28 mouse cellular contexts compared by ENCODE assay signal in genomic region chr7:34164671-34165070, GRCm38 (mm10). TPM values are rescaled to one million over a fixed set of nuclear protein-coding genes. Genes with fewer than 3 reads are reported as not detected.
DNase-seq lines count a peak whose midpoint lies in the region; TF ChIP-seq lines count a peak whose summit lies in the region.
"Had no signal": no experiment of that assay in that cellular context is flagged by ENCODE, and none has a peak within 500 bp of the region (broad histone marks: within the 10 kb centered on the region; RNA-seq: fewer than 3 reads in every experiment).

No protein-coding gene starts in this region.

- H3K27ac ChIP-seq in gastrocnemius, adult 2 months = peak overlapping the region; percentile 41
- H3K27ac ChIP-seq in ES-E14 (ENCODE audit: insufficient read depth, low read depth, low read length, poor library complexity, severe bottlenecking) = peak overlapping the region; percentile 20; the same call in 1 of the 2 replicates
- H3K27ac ChIP-seq: forebrain, embryonic 10.5 days; forebrain, embryonic 13.5 days; heart, embryonic 15.5 days; hindbrain, embryonic 10.5 days; hindbrain, embryonic 14.5 days; hindbrain, postnatal 0 days had no signal

- no peaks in the 10 kb centered on the region for H3K9me3 ChIP-seq in ES-E14 (ENCODE audit: control insufficient read depth, insufficient read depth, low read depth, low read length)
- H3K9me3 ChIP-seq: forebrain, embryonic 10.5 days; forebrain, embryonic 13.5 days; heart, embryonic 12.5 days; heart, embryonic 15.5 days; hindbrain, embryonic 10.5 days had no signal

- H3K4me1 ChIP-seq in ES-E14 (ENCODE audit: control insufficient read depth in 2 of 2, insufficient read depth in 2 of 2, low read length in 2 of 2, poor library complexity in 1 of 2) = peaks cover 5 to 6% of the 10 kb centered on the region in 2 experiments; a peak in 1 of 4 replicates

- H3K36me3 ChIP-seq in ES-E14 (ENCODE audit: control insufficient read depth, insufficient read depth, low read length, poor library complexity, severe bottlenecking) = peaks cover 48% of the 10 kb centered on the region

- DNase-seq in gastrocnemius, adult 2 months = no peak
- DNase-seq in gastrocnemius, postnatal 25 days = no peak
- DNase-seq in ES-E14 (ENCODE audit: low read depth, low spot score) = no peak
- DNase-seq in ZHBTc4 (ENCODE audit: low read depth, low spot score) = peak; percentile 68
- no peak for DNase-seq in lung, postnatal 4 days
- no peak for DNase-seq in ovary, adult 18-20 months (ENCODE audit: low spot score)
- DNase-seq in urinary bladder, postnatal 10 days (ENCODE audit: low spot score) = no peak
- DNase-seq: adrenal gland, adult 8-10 months; adrenal gland, postnatal 25 days; B cell, adult 2 months; cerebellum, adult 11-12 months; cerebellum, adult 8-10 months; cerebellum, postnatal 10 days; cerebellum, postnatal 36 days; embryo, embryonic 11 days; gastrocnemius, postnatal 14 days; heart, adult 18-20 months; heart, postnatal 10 days; heart, postnatal 36 days had no signal

- H3K4me3 ChIP-seq in gastrocnemius, adult 2 months = no peak overlapping the region
- H3K4me3 ChIP-seq in ES-E14 (ENCODE audit: insufficient read depth in 1 of 2, low read depth in 1 of 2, low read length in 2 of 2, poor library complexity in 1 of 2, severe bottlenecking in 1 of 2) = no peak overlapping the region
- H3K4me3 ChIP-seq: forebrain, embryonic 10.5 days; forebrain, embryonic 13.5 days; heart, embryonic 12.5 days; heart, embryonic 15.5 days; hindbrain, embryonic 10.5 days had no signal

- TF ChIP-seq CTCF in gastrocnemius, adult 2 months (IDR thresholded peaks at IDR 0.05) = no peak

- intact Hi-C loops in gastrocnemius, adult 2 months (cut with DNase I) = loop anchor here (10.0 kb wide), 1 partner anchor 890 kb away; the partner anchor contains the start of gene Cebpg

- in situ Hi-C loops in ES-E14 (cut with MboI; ENCODE audit: low sequenced_read_pairs in 2 of 2, unreplicated experiment in 2 of 2) = no loop called here

- no peak overlapping the region for H3K9ac ChIP-seq in ES-E14 (ENCODE audit: insufficient read depth, low read depth, low read length, poor library complexity, severe bottlenecking)
- H3K9ac ChIP-seq: forebrain, embryonic 13.5 days; heart, embryonic 12.5 days; heart, embryonic 15.5 days; hindbrain, embryonic 14.5 days had no signal

TF ChIP-seq in ES-E14, 5 proteins besides CTCF, POLR2A, EP300 and RAD21:
- TF ChIP-seq ZNF384 (IDR thresholded peaks at IDR 0.05; ENCODE audit: low read depth, low read length) = no peak
- no peak for TF ChIP-seq MAFK (IDR thresholded peaks at IDR 0.05; ENCODE audit: insufficient read depth, low read depth, low read length)
- no peak for TF ChIP-seq HCFC1 (IDR thresholded peaks at IDR 0.05; ENCODE audit: borderline replicate concordance, insufficient read depth, low read length)
- no peak for TF ChIP-seq ZC3H11A (IDR thresholded peaks at IDR 0.05; ENCODE audit: borderline replicate concordance, low read depth, low read length)

RNA-seq across cellular contexts. Expression of gene Uba2, which starts 4.7 kb away (rescaled TPM):
- total RNA-seq in gastrocnemius, adult 2 months (2021) = 10 to 100 TPM; 33.4 to 38.7 TPM
- total RNA-seq in gastrocnemius, postnatal 25 days (2021) = 10 to 100 TPM; 32.4 to 36.7 TPM
- total RNA-seq in ES-E14 (2012; rRNA removed) = 298 and 351 TPM in 2 replicates

RNA-seq across cellular contexts. Expression of gene Wtip, which starts 31.6 kb away (rescaled TPM):
- 1 to 10 TPM; 3.2 to 3.9 TPM for total RNA-seq in gastrocnemius, adult 2 months (2021)
- total RNA-seq in gastrocnemius, postnatal 25 days (2021) = 1 to 10 TPM; 4.8 to 7.0 TPM
- total RNA-seq in ES-E14 (2012; rRNA removed) = 68.6 and 96.7 TPM in 2 replicates
- total RNA-seq: CH12.LX, MEL had no signal

RNA-seq across cellular contexts. Expression of gene Pdcd2l, which starts 31.8 kb away (rescaled TPM):
- 10 to 100 TPM; 13.8 to 19.2 TPM for total RNA-seq in gastrocnemius, adult 2 months (2021)
- 10 to 100 TPM; 14.3 to 15.9 TPM for total RNA-seq in gastrocnemius, postnatal 25 days (2021)
- 57.7 and 69.2 TPM in 2 replicates for total RNA-seq in ES-E14 (2012; rRNA removed)
